Mouse (Mus musculus) right cerebral cortex, postnatal 10 days (tissue): ENCODE data around the gene Syne4.

Experiments used
- DNase-seq, 2 experiments: peaks; one replicate each; pipeline ENCODE4 v3.0.0; 2021; ENCODE audit warnings: low spot score in 2 of 2

Syne4 gene

DNA sequence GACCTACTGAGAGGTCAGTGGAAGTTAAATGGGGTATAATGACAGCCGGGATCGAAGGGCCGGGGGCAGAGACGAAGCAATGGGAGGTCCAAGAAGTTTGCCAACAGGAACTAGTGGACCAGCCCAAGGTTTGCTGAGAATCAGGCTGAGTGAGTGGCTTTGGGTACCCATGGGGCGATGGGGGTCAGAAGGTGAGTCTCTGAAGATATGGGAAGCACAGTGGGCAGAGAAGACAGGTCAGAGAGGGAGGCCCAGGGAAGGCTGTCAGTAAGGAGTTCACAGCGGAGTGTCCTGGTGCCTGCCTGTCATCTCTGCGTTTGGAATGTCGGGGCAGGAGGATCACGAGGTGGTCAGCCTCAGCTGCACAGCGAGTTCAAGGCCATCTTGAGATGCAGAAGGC, 13.8 kb downstream of the Syne4 start:
- no peak for DNase-seq

DNA sequence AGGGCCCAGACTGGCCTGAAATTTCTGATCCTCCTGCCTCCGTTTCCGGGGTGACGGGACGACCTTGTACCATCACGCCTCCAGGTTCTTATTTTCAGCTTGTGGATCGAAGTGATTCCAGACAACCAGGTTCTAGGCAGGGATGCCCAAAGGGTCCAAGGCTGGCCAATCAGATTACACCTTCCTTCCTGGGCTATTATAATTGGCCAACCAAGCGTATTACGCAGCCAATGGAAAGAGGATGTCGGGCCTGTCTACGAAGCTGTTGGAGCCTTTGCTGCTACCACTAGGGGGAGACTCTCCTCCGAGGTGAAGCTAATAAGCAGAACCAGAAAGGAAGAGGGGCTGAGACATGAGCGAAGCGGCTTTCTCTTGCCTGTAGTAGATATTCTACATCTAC, 17.3 kb downstream of the Syne4 start:
- DNase-seq = peak; percentile 94 to 97

DNA sequence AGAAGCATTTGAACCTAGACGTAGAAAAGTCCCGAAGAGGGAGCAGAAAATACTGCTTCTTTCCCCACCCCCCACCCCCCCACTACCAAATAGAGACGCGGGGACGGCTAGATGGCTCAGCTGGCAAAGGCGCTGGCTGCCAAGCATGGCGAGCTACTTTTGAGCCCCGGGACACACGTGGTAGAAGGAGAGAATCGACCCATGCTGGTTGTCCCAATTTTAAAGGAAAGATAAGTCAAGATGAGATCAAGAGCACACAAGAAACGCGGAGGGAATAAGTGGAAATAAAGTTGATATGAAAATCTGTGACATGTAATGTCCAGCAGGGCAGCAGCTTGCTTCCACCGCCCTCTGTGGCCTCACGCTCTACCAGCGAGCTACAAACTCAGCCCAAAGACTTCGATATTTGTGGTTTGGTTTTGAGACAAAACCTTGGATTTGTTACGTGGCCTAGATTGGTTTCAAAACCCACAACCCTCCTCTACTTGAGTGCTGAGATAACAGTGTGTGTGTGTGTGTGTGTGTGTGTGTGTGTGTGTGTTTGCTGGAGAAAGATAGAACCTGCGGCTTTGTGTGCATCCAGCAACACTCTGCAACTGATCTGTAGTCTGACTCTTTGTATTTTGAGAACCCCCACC, 18.1 kb downstream of the Syne4 start:
- no peak for DNase-seq

DNA sequence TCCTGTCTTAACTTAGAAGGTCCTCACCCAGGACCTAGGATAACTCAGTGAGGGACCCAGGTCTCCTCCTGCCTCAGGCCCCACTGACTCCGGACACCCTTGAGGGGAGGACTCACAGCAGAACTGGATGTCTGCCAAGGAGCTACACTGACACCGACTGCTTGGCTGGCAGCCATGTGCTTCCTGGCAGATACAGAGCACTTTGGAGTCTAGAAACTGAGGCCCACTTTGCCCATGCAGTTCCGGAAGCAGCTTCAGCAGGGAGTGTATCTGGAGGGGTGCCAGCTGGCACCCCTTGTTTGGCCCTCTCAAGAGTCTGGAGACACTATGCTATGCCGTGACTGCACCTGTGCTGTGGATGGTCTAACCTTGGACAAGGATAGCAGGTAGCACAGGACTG, 18.8 kb downstream of the Syne4 start:
- peak; percentile 93 to 94 for DNase-seq

DNA sequence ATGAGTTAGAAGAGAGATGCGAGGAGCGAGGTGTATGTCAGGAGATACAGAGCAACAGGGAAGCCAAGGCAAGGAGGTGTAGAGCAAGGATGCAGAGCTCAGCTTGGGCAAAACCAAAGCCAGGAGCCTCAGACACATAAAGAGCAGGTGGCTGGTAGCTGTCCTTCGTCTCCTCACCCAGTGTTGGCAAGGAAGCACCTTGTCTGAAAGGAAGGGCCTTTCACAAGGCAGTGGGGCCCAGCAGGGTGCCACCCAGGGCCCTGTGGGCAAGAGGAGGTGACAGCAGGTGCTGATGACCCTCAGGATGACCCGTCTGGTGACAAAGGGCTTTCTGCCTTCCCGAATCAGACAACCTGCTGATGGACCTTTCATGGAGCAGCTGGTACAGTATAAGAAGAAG, 20.0 kb downstream of the Syne4 start:
- DNase-seq = no peak

DNA sequence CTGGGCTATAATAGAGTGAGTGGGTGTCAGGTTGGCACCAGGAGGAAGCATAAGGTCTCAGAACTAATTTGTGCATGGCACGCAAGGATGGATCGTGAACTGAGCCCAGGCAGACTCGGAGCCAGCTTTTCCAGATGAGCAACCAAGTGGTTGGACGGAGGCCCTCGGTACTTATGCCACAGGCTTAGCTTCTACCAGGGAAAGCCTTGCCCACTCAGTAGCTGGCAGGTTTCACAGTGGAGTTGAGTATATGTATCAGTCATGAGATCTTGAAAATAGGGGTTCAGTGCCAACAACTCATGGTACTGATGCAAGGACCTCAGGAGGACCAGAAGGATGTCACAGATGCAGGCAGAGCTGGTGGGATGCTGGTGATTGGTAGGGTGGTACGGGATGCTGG, 21.1 kb downstream of the Syne4 start:
- no peak for DNase-seq

DNA sequence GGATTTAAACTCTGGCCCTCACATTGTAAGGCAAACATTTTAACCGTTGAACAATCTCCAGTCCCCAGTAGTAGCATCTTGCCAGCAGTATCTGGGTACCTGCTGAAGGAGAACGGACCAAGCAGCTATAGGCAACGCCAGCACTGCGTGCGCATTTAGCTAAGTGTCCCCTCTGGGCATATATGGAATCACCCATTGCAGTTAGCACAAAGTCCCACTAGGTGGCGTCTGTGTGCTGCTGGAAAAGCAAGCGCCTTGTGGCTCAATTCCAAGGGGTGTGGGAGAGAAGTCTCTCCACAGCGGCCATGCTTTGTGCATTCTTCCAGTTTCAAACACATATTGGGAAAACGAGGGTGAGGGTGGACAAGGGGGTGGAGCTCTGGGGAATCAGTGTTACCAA, 21.8 kb downstream of the Syne4 start:
- DNase-seq = peak; percentile 94 to 95

DNA sequence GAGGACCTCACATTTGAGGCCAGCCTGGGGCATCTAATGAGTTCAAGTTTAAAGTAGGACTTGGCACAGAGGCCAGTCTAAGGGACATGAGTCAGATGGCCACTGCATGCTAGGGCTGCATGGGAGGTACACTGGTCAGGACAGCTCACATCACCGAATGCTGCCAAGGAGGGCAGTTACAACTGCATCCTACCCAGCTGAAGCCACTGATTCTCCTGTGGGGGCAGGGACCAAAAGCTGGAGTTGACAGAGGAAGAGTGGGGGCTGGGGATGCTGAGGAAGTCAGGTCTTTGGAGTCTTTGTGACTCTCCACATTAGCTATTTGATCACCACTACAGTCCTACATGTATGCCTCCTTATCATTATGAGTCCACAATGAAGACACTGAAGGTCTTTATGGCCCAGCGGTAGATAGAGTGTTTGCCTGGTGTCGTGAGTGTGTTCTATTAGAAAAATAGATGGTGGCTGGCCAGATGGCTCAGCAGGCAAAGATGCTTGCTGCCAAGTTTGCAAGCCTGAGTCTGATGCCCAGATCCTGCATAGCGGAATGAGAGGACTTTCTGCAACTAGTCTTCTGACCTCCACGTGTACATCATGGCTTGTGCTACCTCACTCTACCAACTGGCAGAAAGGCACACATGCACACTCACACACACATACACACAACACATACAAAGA, 25.0 kb downstream of the Syne4 start:
- no peak for DNase-seq

DNA sequence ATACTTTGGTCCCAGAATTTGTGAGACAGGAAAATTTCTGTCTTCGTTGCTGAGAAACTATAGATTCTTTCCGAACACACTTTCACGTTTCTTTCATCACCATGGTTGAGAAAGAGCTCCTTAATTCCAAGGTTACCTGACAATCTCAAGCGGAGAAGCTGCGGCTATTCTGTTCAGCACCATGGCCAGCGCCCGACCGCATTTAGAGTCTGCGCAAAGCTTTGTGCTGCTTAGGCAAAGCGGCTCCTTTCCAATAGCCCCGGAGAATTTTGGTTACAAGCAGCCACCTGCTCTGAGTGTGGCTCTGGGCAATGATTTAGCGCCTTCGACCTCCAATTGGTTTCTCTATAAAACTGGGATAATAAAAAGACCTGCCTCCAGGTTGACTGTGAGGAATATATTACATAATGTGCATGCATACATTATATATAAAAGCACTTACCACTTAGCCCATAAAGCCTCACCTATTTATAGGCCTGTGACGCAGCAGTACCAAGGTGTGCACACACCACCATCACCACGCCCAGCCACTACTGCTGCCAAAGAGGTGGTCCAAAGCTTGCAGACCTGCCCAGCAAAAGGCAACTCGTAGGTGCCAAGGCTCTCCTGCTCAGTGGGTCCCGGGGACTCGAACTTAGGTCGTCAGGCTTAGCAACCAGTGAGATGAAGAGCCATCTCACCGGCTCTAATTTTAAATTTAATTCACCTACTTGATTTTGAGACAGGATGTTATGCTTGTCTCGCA, 32.2 kb downstream of the Syne4 start:
- peak in 1 of 2 experiments; percentile 33 for DNase-seq

DNA sequence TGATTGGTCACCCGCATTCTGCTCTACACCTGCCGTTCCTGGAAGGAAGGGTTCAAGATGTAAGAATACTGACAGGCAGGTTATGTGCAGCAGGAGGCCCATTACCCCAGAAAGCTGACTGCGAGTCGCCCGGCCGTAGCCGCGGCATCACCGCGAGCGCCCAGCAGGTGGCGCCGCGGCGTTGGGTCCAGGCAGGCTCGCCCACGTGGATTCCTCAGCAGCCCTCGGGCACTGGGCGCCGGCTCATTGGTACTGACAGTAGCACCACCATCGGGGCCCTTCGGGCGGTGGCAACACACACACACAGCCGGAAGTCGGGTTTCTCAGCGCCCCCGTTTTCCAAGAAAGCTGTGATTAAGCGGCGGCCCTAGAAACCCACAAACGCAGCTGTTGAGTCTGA, 33.2 kb downstream of the Syne4 start:
- DNase-seq = peak; percentile 84 to 85

DNA sequence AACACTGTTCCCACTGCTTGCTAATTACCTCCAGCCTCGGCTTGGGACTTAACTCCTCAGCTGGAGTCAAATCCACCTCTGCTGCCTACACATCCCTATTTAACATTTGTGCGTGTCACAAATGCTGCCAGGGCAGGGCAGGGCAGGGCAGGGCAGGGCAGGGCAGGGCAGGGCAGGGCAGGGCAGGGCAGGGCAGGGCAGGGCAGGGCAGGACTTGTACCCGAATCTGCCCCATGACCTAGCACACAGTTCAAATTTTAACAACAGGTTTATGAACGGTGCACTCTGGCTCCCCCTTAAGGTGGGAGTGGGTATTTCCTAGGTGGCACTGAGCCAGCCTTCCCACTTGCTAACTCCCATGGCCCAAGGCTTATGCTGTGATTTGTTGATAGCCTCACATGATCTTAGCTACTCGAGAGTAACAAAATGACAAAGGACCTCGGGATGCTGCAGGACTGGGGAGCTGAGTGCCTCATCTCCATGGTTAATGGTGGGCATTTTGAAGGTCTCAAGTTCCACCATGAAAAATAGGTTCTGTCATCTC, 38.7 kb downstream of the Syne4 start:
- DNase-seq = peak in 1 of 2 experiments; percentile 69

DNA sequence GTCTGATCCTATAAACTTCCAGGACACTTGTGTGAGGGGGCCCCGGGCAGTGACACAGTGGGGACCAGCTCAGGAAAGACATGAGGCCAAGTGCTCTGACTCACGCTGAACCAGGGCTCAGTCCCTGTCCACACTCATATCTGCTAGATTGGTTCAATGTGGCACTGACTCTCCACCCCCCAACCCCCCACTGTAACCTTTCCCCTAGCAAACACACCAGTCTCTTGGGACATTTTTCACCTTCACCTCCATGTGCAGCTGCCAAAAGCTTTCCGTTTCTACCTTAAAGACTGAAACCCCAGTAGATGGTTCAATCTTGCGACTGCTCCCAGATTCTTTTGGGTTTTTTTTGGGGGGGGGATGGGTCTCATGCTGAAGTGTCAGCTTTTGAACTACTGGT, 39.5 kb downstream of the Syne4 start:
- DNase-seq = no peak

DNA sequence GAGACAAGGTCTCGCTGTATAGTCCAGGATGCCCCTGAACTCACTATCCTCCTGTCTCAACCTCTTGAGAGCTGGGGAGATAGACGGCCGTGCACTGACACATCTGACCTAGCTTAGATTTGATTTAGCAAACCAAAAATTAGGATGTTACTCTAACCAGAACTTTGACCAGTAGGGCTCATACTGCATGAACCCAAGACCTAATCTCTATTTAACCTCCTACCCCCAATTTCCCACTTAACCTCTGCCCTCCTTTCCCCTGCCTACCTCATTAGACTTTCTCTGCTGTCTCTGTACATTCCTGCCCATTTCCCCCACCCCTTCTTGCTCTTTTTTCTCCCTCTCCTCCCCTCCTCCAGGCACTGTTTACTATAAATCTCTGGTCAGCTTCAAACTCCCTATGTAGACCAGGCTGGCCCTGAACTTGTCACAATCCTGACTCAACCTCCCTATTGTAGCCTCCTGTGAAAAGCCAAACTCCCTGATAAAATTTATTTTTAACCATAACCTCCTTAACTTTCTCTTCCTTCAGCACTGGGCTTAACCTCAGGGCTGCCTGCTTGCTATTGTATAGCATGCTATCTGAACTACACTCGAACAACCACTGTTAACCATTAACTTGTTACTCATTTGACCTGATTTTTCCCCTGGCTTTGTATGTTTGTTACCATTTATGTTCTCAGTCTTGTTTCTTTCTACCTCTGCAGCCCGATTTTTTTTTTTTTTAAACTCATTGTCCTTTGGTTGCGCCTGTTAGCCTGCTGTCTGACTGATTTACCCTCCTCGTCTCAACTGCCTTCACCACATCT, 44.0 kb downstream of the Syne4 start:
- DNase-seq = no peak

DNA sequence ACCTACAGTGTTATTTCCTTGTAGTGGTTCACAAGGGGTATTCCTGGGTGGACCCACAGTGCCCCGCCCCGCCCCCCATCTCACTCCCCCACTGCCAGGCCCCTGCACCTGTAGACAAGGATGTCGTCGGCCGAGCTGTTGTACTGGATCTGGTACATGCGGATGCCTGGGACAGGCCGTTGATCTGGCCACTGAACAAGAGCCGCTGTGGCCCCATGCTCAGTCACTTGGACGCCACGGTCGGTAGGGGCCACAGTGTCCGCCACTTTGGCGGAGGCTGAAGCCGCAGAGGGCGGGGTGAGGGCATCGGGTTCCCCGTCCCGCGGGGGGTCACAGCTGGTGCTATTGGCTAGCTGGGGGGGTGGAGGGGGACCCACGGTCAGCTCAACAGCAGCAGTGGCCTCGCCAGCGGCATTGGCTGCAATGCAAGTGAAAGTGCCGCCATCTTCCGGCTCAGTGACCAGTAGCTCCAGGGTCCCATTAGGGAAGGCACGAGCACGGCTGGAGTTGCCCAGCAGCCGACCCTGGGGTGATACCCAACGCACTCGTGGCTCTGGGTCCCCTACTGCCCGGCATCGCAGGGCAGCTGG, 44.8 kb downstream of the Syne4 start:
- DNase-seq = no peak

DNA sequence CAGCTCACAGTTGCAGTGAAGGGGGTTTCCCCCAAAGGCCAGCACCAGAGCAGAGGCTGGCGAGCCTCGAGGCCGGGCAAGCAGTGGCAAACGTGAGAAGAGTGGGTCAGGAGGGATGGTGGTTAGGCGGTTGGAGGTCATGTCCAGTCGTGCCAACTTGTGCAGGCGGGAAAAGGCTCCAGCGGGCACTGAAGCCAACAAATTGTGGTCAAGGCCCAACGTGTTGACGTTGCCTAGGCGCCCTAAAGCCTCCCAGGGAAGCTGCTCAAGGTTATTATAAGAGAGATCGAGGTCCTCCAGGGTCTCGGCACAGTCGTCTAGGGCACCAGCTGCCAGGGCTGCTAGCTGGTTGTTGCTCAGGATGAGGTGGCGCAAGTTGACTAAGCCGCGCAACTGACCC, 45.4 kb downstream of the Syne4 start:
- no peak for DNase-seq

DNA sequence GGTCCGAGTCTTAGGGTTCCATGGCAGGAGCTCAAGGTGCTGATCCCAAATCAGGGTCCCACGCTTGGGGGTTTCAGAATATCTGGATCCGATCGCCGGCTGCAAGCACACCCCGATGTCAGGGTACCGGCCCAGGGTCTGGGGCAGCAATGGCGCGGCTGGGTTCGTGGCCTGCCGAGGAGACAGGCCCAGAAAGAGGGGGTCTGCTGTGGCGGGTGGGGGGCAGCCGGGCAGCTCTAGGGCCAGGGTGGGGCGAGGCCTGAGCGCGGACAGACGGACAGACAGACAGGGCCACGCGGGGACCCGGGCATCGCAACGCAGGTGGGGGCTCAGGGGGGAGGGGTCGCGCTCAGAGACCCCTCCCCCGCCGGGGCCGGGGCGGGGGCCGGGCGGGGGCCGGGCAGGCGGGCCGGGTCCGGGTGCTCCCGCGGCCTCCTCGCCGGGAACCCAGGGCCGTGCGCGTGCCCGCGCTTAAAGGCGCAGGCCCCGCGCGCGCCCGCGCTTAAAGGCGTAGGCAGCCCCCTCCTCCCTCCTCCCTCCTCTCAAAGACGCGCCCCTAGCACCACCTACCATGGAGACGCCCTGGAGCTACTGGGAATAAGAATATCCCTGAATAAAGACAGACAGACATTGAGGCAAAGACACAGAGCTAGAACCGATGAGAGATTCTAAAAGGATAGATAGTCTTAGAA, 48.2 kb downstream of the Syne4 start, which contains the start of gene Lrfn3:
TSS of gene Lrfn3 (minus strand) at position 121 of the 692 bp plus-strand sequence.
- DNase-seq = peak; percentile 85 to 86

DNA sequence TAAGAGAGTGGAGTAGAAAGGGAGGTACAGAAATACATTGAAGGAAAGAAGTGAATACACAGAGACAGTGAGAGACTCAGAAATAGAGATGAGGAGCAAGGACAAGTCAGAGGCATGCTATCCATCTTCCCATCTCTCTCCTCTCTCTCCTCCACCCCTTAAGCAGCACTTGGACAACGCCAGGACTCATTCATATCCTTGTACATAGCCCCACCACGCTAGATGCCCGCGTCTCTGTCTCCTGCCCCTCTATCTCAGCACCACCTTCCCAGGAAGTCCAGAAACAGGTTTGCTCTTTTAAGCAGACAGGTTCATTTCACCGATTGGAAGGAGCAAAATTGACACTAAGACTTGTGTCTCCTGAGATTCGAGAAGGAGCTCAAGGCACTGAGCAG, 48.7 kb downstream of the Syne4 start:
- DNase-seq = no peak

DNA sequence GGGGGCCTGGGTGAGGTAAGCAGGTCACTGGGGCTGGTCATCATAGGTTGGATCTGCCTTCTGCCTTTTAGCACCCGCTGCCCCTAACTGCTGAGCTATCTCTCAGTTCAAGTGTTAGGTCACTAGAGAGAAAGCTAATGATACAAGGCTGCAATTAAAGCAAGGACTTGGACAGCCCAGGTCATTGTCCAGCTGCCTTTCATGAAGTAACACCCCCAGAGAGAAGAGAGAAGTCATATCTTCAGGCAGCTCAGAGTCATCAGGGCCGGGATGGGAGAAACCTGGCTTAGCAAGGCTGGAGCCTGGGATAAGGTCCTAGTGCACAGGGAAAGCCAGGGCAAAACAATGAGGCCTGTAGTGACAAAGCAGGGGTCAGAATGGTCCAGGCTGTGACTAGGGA, 52.9 kb downstream of the Syne4 start:
- no peak for DNase-seq
